Mouse (Mus musculus) erythroblast, embryonic 14.5 days (primary cell): Measurements from ENCODE around the gene Flvcr1.

Source experiments
- GATA1 ChIP-seq: IDR thresholded peaks from 2 replicates; pipeline ENCODE4 v1.6.1; 2012; ENCODE audit warnings: low read length, inconsistent platforms, mixed read lengths
- TAL1 ChIP-seq: IDR thresholded peaks from 3 replicates; pipeline ENCODE4 v1.6.1; 2012; ENCODE audit warnings: low read length, inconsistent platforms, mixed read lengths

- TF ChIP-seq GATA1 (no peak), TAL1 (no peak)
Observed at GRCm38 (mm10) chr1:190962760-190963159, 63.2 kb downstream of the Flvcr1 start.
